Mouse (Mus musculus): ENCODE results near the gene Spata5. TPM values are rescaled to one million over a fixed set of nuclear protein-coding genes. Genes with fewer than 3 reads are reported as not detected.

Gene Spata5
- polyA plus RNA-seq, 1 experiment from 2014 or later = 26.2 TPM

GRCm38 (mm10) chr3:37556412-37557113 lies 136.9 kb downstream of the Spata5 start:
- H3K4me3 ChIP-seq (replicated peaks) = no peak overlapping the region
- 27% methylated on average over 7 of the region's 7 CpGs for WGBS (ENCODE audit: insufficient replicate concordance)
- no peak for ATAC-seq (ENCODE audit: low read depth)
- H3K9me3 ChIP-seq (replicated peaks) = no peaks in the 10 kb centered on the region
- H3K36me3 ChIP-seq = no peaks in the 10 kb centered on the region; the same call in 1 of the 2 replicates
- peaks cover 93% of the 10 kb centered on the region for H3K4me1 ChIP-seq (replicated peaks)
- no peak for DNase-seq
- H3K4me2 ChIP-seq = no peak overlapping the region
- H3K9ac ChIP-seq = peak overlapping the region; percentile 63
- no peaks in the 10 kb centered on the region for H3K27me3 ChIP-seq
- H3K27ac ChIP-seq = peak overlapping the region; percentile 97

- Histone ChIP-seq H3K9ac (peak overlapping the region; percentile 63), H3K27me3 (no peaks in the 10 kb centered on the region), H3K4me3 (replicated peaks) (no peak overlapping the region), H3K27ac (peak overlapping the region; percentile 97), H3K4me1 (replicated peaks) (peaks cover 92% of the 10 kb centered on the region), H3K9me3 (replicated peaks) (no peaks in the 10 kb centered on the region), H3K36me3 (no peaks in the 10 kb centered on the region; the same call in 1 of the 2 replicates), H3K4me2 (0 out of 2 replicates have a peak overlapping the region, but pooled peaks have one; percentile 21)
- DNase-seq (peak; percentile 60), ATAC-seq (ENCODE audit: low read depth) (peak; percentile 76)
- 10% methylated on average over 4 of the region's 4 CpGs for WGBS (ENCODE audit: insufficient replicate concordance)
Observed at GRCm38 (mm10) chr3:37557741-37558479, 138.2 kb downstream of the Spata5 start.

GRCm38 (mm10) chr3:37559339-37559738 lies 139.6 kb downstream of the Spata5 start:
- no peak overlapping the region for H3K4me3 ChIP-seq (replicated peaks)
- ATAC-seq (ENCODE audit: low read depth) = peak; percentile 91
- H3K27ac ChIP-seq = peak overlapping the region; percentile 97
- no peaks in the 10 kb centered on the region; the same call in 1 of the 2 replicates for H3K36me3 ChIP-seq
- DNase-seq = peak; percentile 72
- peaks cover 91% of the 10 kb centered on the region for H3K4me1 ChIP-seq (replicated peaks)
- WGBS (ENCODE audit: insufficient replicate concordance) = 20% methylated on average over 2 of the region's 2 CpGs
- H3K9ac ChIP-seq = peak overlapping the region; percentile 65
- H3K4me2 ChIP-seq = peak overlapping the region; percentile 40
- no peaks in the 10 kb centered on the region for H3K9me3 ChIP-seq (replicated peaks)
- H3K27me3 ChIP-seq = no peaks in the 10 kb centered on the region

- ATAC-seq (ENCODE audit: low read depth) (no peak), DNase-seq (no peak)
- H3K36me3 ChIP-seq = no peaks in the 10 kb centered on the region
- 79% methylated on average over 3 of the region's 3 CpGs for WGBS (ENCODE audit: insufficient replicate concordance)
- H3K4me2 ChIP-seq = no peak overlapping the region
- H3K9ac ChIP-seq = no peak overlapping the region
- no peak overlapping the region for H3K4me3 ChIP-seq (replicated peaks)
- H3K27ac ChIP-seq = peak overlapping the region; percentile 60
- no peaks in the 10 kb centered on the region for H3K27me3 ChIP-seq
- peaks cover 87% of the 10 kb centered on the region for H3K4me1 ChIP-seq (replicated peaks)
- H3K9me3 ChIP-seq (replicated peaks) = no peaks in the 10 kb centered on the region
Observed at GRCm38 (mm10) chr3:37561466-37561865, 141.8 kb downstream of the Spata5 start.

GRCm38 (mm10) chr3:37566097-37566496 lies 146.4 kb downstream of the Spata5 start:
- peak overlapping the region; percentile 77 for H3K27ac ChIP-seq
- H3K9ac ChIP-seq = no peak overlapping the region
- WGBS (ENCODE audit: insufficient replicate concordance) = 45% methylated on average over 6 of the region's 6 CpGs
- no peak overlapping the region for H3K4me3 ChIP-seq (replicated peaks)
- DNase-seq (no peak), ATAC-seq (ENCODE audit: low read depth) (peak; percentile 37; the same call in 1 of the 2 replicates)
- no peaks in the 10 kb centered on the region for H3K9me3 ChIP-seq (replicated peaks)
- H3K4me2 ChIP-seq = no peak overlapping the region
- H3K36me3 ChIP-seq = peaks cover 4% of the 10 kb centered on the region; the same call in 1 of the 2 replicates
- H3K27me3 ChIP-seq = no peaks in the 10 kb centered on the region
- H3K4me1 ChIP-seq (replicated peaks) = peaks cover 74% of the 10 kb centered on the region

GRCm38 (mm10) chr3:37567505-37567904 lies 147.8 kb downstream of the Spata5 start:
- Histone ChIP-seq H3K27ac (peak overlapping the region; percentile 74), H3K4me1 (replicated peaks) (peaks cover 67% of the 10 kb centered on the region), H3K4me2 (no peak overlapping the region), H3K9me3 (replicated peaks) (no peaks in the 10 kb centered on the region), H3K4me3 (replicated peaks) (no peak overlapping the region), H3K9ac (no peak overlapping the region), H3K27me3 (no peaks in the 10 kb centered on the region), H3K36me3 (peaks cover 4% of the 10 kb centered on the region; the same call in 1 of the 2 replicates)
- peak; percentile 70 for ATAC-seq (ENCODE audit: low read depth)
- DNase-seq = no peak
- 86% methylated on average over 1 of the region's 1 CpGs for WGBS (ENCODE audit: insufficient replicate concordance)

- Histone ChIP-seq H3K4me3 (replicated peaks) (no peak overlapping the region), H3K9ac (no peak overlapping the region), H3K4me1 (replicated peaks) (peaks cover 69% of the 10 kb centered on the region), H3K36me3 (peaks cover 4% of the 10 kb centered on the region; the same call in 1 of the 2 replicates), H3K9me3 (replicated peaks) (no peaks in the 10 kb centered on the region), H3K4me2 (no peak overlapping the region), H3K27ac (peak overlapping the region; percentile 65), H3K27me3 (no peaks in the 10 kb centered on the region)
- DNase-seq (peak; percentile 54), ATAC-seq (ENCODE audit: low read depth) (peak; percentile 68)
- WGBS (ENCODE audit: insufficient replicate concordance) = 65% methylated on average over 1 of the region's 1 CpGs
Observed at GRCm38 (mm10) chr3:37568780-37569179, 149.1 kb downstream of the Spata5 start.

GRCm38 (mm10) chr3:37569661-37570566 lies 150.2 kb downstream of the Spata5 start:
- Histone ChIP-seq H3K27ac (0 out of 2 replicates have a peak overlapping the region, but pooled peaks have one; percentile 13), H3K27me3 (no peaks in the 10 kb centered on the region), H3K4me3 (replicated peaks) (no peak overlapping the region), H3K4me2 (no peak overlapping the region), H3K4me1 (replicated peaks) (peaks cover 67% of the 10 kb centered on the region), H3K9ac (no peak overlapping the region), H3K9me3 (replicated peaks) (no peaks in the 10 kb centered on the region), H3K36me3 (peaks cover 4% of the 10 kb centered on the region; the same call in 1 of the 2 replicates)
- no peak for ATAC-seq (ENCODE audit: low read depth)
- WGBS (ENCODE audit: insufficient replicate concordance) = 84% methylated on average over 22 of the region's 22 CpGs
- DNase-seq = no peak

- Histone ChIP-seq H3K4me1 (replicated peaks) (peaks cover 69% of the 10 kb centered on the region), H3K36me3 (peaks cover 4% of the 10 kb centered on the region; the same call in 1 of the 2 replicates), H3K27me3 (no peaks in the 10 kb centered on the region), H3K9ac (no peak overlapping the region), H3K4me2 (no peak overlapping the region), H3K9me3 (replicated peaks) (no peaks in the 10 kb centered on the region), H3K27ac (0 out of 2 replicates have a peak overlapping the region, but pooled peaks have one; percentile 10), H3K4me3 (replicated peaks) (no peak overlapping the region)
- 65% methylated on average over 4 of the region's 4 CpGs for WGBS (ENCODE audit: insufficient replicate concordance)
- ATAC-seq (ENCODE audit: low read depth) = no peak
- DNase-seq = no peak
Observed at GRCm38 (mm10) chr3:37571633-37572032, 151.9 kb downstream of the Spata5 start.

- Histone ChIP-seq H3K4me1 (replicated peaks) (peaks cover 69% of the 10 kb centered on the region), H3K9me3 (replicated peaks) (no peaks in the 10 kb centered on the region), H3K36me3 (peaks cover 4% of the 10 kb centered on the region; the same call in 1 of the 2 replicates), H3K4me3 (replicated peaks) (no peak overlapping the region), H3K27me3 (no peaks in the 10 kb centered on the region), H3K9ac (no peak overlapping the region), H3K27ac (0 out of 2 replicates have a peak overlapping the region, but pooled peaks have one; percentile 10), H3K4me2 (no peak overlapping the region)
- WGBS (ENCODE audit: insufficient replicate concordance) = 88% methylated on average over 6 of the region's 6 CpGs
- DNase-seq = no peak
- no peak for ATAC-seq (ENCODE audit: low read depth)
Observed at GRCm38 (mm10) chr3:37572066-37572465, 152.4 kb downstream of the Spata5 start.

Measured in liver, embryonic 13.5 days (tissue).